Mouse (Mus musculus) left cerebral cortex, adult 11 months (tissue): ENCODE results near the gene Mfap4.

Experiments
- DNase-seq: peaks from one replicate; pipeline ENCODE4 v3.0.0; 2022; ENCODE audit warnings: low spot score

Mfap4 gene

GRCm38 (mm10) chr11:61484613-61485540, at the start of gene Mfap4:
TSS of gene Mfap4 (plus strand) at chr11:61485431.
- no peak for DNase-seq

DNA sequence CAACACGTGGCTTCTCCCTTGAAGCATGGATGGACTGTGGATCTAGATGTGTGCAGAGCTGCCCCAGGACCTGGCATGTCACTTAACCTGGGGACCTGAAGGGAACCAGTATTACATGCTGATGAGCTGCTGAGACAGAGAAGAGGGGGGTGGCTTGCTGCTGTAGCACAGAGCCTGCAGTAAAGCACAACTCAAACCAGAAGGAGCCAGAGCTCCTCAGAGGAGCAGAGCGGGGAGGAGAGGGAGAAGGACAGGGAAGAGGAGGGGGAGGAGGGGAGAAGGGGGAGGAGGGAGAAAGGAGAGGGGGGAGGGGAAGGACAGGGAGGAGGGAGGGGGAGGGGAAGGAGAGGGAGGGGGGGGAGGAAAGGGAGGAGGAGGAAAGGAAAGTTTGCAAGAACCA, 48.9 kb upstream of the Mfap4 start:
- DNase-seq: no peak

DNA sequence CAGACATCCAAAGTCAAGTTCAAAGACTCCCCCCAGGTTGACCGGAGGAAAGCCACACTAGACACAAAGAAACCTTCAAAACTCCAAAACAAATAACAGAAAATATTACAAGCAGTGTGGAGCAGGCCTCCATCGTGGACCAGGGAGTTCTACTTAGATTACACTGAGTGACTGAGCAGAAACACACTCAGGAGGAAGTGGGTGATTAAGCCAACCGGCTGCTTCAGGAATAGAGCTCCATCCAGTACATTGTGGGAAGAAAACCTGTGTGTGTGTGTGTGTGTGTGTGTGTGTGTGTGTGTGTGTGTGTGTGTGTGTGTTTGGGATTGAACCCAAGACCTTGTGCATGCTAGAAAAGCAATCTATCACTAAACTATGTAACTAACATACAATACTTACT, 46.1 kb upstream of the Mfap4 start:
- no peak for DNase-seq

GRCm38 (mm10) chr11:61440416-61440815, 44.8 kb upstream of the Mfap4 start:
- DNase-seq: no peak

DNA sequence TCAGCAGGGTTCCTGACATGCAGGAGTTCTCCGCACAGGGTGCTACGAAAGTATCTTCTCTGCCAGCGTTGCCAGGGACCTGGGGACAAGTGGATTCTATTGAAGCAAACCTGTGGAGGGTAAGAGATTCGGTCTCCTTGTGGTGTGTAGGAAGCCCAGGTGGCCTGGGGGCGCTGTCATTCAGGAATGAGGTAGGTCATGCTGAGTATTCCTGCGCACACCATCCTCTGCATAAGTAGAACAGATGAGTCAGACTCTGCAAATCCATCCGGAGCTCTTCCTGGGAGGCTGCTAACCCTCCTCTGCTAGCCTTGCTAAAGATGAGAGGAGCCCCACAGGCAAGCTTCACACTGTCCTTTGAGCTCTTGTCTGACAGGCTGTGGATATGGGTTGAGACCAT, 43.6 kb upstream of the Mfap4 start:
- DNase-seq: no peak

DNA sequence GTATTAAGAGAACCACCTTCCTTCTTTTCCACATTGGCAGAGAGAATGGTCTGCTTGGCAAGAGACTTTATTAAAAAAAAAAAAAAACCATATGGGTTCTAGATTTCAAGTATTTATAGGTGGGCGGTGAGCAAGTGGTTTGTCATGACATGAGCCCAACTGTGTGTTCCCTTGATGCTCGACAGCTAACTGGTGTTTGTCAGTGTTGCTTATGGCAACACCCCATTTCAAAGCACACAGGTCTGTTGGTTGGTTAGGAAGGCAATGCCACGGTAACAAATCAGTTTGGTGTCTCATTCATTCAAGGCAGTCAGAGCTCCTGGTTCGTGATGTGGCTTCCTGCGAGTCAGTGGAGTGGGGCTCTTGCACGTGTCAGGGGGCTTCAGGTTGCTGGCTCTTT, 41.4 kb upstream of the Mfap4 start:
- DNase-seq: no peak

- DNase-seq: no peak
Measured at GRCm38 (mm10) chr11:61447296-61447695, 37.9 kb upstream of the Mfap4 start.

DNA sequence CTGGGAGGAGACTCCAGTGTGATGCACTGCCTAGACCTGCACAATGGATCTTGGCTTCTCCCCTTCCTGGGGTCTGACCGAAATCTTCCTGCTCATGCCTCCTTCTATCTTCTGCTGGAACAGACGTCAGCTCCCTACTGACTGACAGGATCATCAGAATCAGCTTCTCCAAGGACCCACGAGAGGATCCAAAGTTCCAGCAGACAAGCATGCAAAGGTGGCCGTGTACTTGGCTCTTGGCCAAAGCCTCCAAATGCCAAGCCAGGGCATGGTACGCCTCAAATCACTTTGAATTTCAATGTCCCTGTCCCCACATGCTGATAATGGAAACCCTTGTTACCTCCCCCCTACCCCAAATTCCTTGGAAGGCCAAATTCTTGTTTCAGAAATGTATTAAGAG, 37.2 kb upstream of the Mfap4 start:
- DNase-seq: no peak

DNA sequence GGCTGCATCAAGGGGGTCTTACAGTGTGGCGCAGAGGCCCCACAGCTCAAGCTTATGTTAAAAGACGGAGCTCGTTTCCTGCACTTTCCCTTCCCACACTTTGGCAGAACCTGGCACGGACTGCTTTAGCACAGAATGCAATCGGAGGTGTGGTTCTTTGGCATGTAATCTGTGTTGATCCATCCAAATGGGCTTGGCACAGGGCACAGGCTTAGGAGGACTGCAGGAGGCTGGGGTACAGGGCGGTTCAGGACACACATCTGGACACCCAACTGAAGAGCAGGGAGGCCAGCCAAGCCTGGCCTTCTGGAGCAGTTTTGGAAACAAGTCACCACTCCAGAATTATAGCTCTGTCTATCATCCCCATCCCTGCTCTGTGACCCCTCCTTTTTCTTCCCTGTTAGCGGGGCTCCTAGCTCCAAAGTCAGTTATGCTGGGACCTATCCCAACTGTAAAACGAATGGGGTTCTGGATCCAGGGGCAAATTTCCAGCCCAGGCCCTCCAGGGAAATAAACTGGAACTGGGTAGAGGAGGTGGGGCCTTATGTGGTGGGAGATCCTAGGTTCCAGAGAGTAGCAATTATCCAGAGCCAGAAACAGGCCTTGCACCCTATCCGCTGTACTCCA, 36.5 kb upstream of the Mfap4 start:
- DNase-seq: no peak

GRCm38 (mm10) chr11:61449499-61450292, 35.5 kb upstream of the Mfap4 start:
- no peak for DNase-seq

GRCm38 (mm10) chr11:61464071-61464470, 21.2 kb upstream of the Mfap4 start:
- DNase-seq: no peak

DNA sequence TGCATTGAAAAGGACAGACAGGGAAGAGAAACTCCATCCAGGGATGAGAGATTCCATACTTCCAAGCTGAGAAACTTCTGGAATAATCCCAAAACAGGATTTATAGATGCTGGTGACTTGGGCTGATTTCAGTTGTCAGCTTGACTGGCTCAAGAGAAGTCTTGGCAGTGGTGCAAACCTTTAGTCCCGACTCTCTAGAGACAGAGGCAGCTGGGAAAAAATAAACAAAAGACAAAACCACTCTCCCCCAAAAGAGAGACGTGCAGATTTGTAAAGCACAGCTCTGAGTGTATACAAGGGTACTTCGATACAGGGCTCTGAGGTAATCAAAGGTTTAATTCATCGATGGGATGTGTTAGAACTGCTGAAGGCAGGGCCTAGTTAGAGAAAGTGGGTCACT, 19.8 kb upstream of the Mfap4 start:
- DNase-seq: no peak

DNA sequence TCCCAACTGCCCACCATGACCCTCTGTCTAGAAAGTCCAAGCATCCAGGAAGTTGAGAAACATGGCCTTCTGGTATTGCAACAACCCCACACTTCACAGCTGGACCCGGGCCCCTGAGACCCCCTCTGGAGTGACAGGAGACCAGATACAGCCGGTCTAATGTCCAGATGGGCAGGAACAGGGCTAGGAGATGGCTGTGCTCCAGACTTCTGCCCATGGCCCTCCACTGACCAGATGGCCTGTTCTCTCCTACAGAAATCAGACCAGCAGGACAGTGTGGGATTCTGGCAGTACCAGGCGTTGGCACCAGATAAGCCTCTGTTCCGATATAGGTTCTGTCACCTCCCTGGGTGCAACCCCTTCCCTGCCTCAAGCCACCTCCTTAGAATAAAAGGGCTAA, 16.7 kb upstream of the Mfap4 start:
- no peak for DNase-seq

DNA sequence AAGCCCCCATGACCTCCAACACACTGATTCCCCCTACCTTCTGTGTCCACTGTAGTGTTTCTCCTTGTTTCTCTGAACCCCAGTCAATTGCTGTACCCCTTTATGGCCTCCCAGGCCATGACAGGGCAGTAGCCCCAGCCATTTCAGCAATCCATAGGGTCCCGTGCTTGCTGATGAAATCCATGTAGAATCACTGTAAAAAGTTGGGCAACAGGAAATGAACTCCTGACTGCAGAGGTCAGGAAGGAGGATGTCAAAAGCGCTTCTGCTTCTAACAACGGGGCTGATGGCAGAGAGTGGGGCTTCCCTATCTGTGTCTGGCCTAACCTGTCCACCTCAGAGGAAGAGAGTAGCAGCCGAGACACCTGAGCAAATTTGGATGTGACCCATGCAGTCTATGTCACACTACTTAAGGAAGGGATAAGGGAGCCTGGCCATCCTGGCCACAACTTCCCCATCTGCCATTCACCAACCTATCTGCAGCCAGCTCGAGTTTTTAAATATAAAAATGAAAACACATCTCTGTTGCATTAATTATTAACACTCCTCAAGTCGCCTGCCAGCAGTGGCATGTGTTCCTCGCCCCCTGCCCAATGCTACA, 15.8 kb upstream of the Mfap4 start:
- no peak for DNase-seq

DNA sequence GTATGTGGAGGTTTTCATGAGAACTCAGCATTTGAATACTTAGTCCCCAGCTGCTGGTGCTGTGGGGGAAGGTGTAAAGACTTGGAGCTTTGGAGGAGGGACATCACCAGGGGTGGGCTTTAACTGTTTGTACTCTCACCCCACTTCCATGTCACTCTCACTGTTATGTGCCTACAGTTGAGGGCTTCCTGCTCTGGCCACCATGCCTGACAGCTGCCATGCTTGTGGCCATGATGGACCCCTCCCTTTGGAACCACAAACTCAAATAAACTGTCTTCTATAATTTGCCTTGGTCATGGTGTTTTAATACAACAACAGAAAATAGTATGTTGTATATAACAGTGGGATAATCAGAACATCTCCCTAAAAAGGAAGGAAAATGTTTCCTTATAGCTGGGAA, 14.4 kb upstream of the Mfap4 start:
- DNase-seq: no peak

GRCm38 (mm10) chr11:61473630-61474029, 11.6 kb upstream of the Mfap4 start:
- no peak for DNase-seq

DNA sequence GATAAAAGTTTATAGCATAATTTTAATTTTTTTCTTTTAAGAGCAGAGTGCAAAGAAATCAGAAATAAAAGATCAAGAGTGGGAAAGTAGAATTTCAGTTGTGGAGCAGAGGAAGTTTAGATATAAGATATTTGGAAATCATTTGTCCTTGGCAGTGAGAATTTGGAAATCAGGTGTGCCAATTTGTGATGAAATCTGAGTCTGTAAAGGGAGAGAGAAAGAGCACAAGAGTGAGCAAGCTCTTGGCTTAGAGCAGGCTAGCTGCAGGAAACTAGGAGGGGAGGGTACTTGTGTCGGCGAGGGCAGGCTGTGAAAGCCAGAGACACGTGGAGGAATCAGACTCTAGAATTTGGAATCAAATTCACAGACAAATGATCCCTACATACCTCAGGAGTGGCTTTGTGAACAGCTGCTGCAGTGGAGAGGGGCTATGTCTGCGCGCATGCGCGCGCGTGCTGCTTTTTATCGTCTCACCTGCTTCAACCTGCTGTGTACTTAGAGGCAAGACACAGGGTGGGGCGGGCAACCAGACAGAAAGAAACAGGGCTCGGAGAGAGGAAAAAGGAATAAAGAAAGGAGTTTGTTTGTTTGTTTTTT, 8.3 kb upstream of the Mfap4 start:
- no peak for DNase-seq

GRCm38 (mm10) chr11:61477566-61478508, 7.4 kb upstream of the Mfap4 start:
- DNase-seq: no peak

- no peak for DNase-seq
Measured at GRCm38 (mm10) chr11:61478788-61479187, 6.4 kb upstream of the Mfap4 start.

- DNase-seq: no peak
Measured at GRCm38 (mm10) chr11:61481239-61482090, 3.8 kb upstream of the Mfap4 start.
